Mouse (Mus musculus): ENCODE results near the gene Bora. TPM values are rescaled to one million over a fixed set of nuclear protein-coding genes. Genes with fewer than 3 reads are reported as not detected.

The Bora gene
- total RNA-seq, 2 experiments from 2014 or later, result 80.4 to 90.6 TPM

GRCm38 (mm10) chr14:99058959-99059586 is 13.1 kb downstream of the Bora start:
- ATAC-seq (replicated peaks; ENCODE audit: low FRiP score, low TSS enrichment, poor library complexity, severe bottlenecking), result no peak

- ATAC-seq (replicated peaks; ENCODE audit: low FRiP score, low TSS enrichment, poor library complexity, severe bottlenecking), result no peak
These were observed 14.6 kb downstream of the Bora start for GRCm38 (mm10) chr14:99060616-99061015.

- ATAC-seq (replicated peaks; ENCODE audit: low FRiP score, low TSS enrichment, poor library complexity, severe bottlenecking), result 0 out of 2 replicates have a peak, but pooled peaks have one; percentile 30
These were observed 17.1 kb downstream of the Bora start for GRCm38 (mm10) chr14:99063091-99063490.

- no peak for ATAC-seq (replicated peaks; ENCODE audit: low FRiP score, low TSS enrichment, poor library complexity, severe bottlenecking)
These were observed 25.1 kb downstream of the Bora start for GRCm38 (mm10) chr14:99071146-99071545.

- ATAC-seq (replicated peaks; ENCODE audit: low FRiP score, low TSS enrichment, poor library complexity, severe bottlenecking), result no peak
These were observed 42.9 kb downstream of the Bora start for GRCm38 (mm10) chr14:99088947-99089346.

- peak; percentile 98 for ATAC-seq (replicated peaks; ENCODE audit: low FRiP score, low TSS enrichment, poor library complexity, severe bottlenecking)
These were observed 53.4 kb downstream of the Bora start, which contains the start of the genes Pibf1 and Dis3 for GRCm38 (mm10) chr14:99099267-99099966. TSS of gene Pibf1 (plus strand) at chr14:99099424. TSS of gene Dis3 (minus strand) at chr14:99099770.

- ATAC-seq (replicated peaks; ENCODE audit: low FRiP score, low TSS enrichment, poor library complexity, severe bottlenecking), result peak; percentile 20; the same call in 1 of the 2 replicates
These were observed 54.1 kb downstream of the Bora start for GRCm38 (mm10) chr14:99099967-99100587.

GRCm38 (mm10) chr14:99103050-99103449 is 57.0 kb downstream of the Bora start:
- no peak for ATAC-seq (replicated peaks; ENCODE audit: low FRiP score, low TSS enrichment, poor library complexity, severe bottlenecking)

GRCm38 (mm10) chr14:99104542-99105123 is 58.6 kb downstream of the Bora start:
- ATAC-seq (replicated peaks; ENCODE audit: low FRiP score, low TSS enrichment, poor library complexity, severe bottlenecking), result no peak

- no peak for ATAC-seq (replicated peaks; ENCODE audit: low FRiP score, low TSS enrichment, poor library complexity, severe bottlenecking)
These were observed 60.6 kb downstream of the Bora start for GRCm38 (mm10) chr14:99106671-99107070.

GRCm38 (mm10) chr14:99107631-99108187 is 61.7 kb downstream of the Bora start:
- ATAC-seq (replicated peaks; ENCODE audit: low FRiP score, low TSS enrichment, poor library complexity, severe bottlenecking), result no peak

- ATAC-seq (replicated peaks; ENCODE audit: low FRiP score, low TSS enrichment, poor library complexity, severe bottlenecking), result no peak
These were observed 62.7 kb downstream of the Bora start for GRCm38 (mm10) chr14:99108762-99109161.

GRCm38 (mm10) chr14:99117576-99117975 is 71.6 kb downstream of the Bora start:
- ATAC-seq (replicated peaks; ENCODE audit: low FRiP score, low TSS enrichment, poor library complexity, severe bottlenecking), result no peak

GRCm38 (mm10) chr14:99121584-99122339 is 75.7 kb downstream of the Bora start:
- no peak for ATAC-seq (replicated peaks; ENCODE audit: low FRiP score, low TSS enrichment, poor library complexity, severe bottlenecking)

GRCm38 (mm10) chr14:99124076-99124475 is 78.1 kb downstream of the Bora start:
- no peak for ATAC-seq (replicated peaks; ENCODE audit: low FRiP score, low TSS enrichment, poor library complexity, severe bottlenecking)

All from megakaryocyte-erythroid progenitor cell, adult 5-6 weeks (primary cell).